Mouse (Mus musculus) embryo, embryonic 10 days (tissue): ENCODE results near the gene Mbl1.
A peak's percentile ranks its signal among the peaks of the same experiment; 100 is the strongest.

Experiments
- DNase-seq: peaks from one replicate; pipeline ENCODE4 v3.0.0-alpha.2; 2015; ENCODE audit warnings: low spot score

Mbl1 gene

GRCm38 (mm10) chr14:41198037-41198730, 46.9 kb downstream of the Mbl1 start:
- DNase-seq = peak; percentile 2
